Mouse (Mus musculus) Muller cell, postnatal 12 days (primary cell): ENCODE measurements around the gene Slc16a14.
"Not testable (repeated sequence)": the region's sequence is repeated elsewhere in the genome, so short reads cannot be mapped to it uniquely, and the experiment has no call there.

Experiments used
- DNase-seq: peaks from one replicate; pipeline ENCODE4 v3.0.0-alpha.2; 2015; ENCODE audit errors: inconsistent ontology term

The Slc16a14 gene

GRCm38 (mm10) chr1:84934503-84935333 is at the start of gene Slc16a14:
TSS of gene Slc16a14 (minus strand) at chr1:84935134.
- DNase-seq: peak; percentile 51

GRCm38 (mm10) chr1:84961779-84962178 is 26.8 kb upstream of the Slc16a14 start:
- not testable (repeated sequence) for DNase-seq

DNA sequence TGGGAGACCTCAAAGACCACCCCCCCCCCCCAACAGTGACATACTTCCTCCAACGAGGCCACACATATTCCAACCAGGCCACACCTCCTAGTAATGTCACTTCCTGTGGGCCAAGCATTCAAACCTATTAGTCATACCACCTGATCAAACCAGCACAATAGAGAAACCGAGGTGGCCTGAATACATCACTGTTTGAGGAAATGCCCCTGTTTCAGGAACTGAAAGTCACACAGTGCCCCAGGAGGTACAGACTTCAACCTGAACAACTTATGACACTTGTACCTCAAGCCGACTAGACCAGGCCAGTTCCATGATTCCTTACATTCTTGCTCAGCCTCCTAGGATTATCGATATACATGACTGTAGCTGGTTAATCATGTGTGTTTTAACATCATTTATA is 22.8 kb upstream of the Slc16a14 start:
- DNase-seq: not testable (repeated sequence)

DNA sequence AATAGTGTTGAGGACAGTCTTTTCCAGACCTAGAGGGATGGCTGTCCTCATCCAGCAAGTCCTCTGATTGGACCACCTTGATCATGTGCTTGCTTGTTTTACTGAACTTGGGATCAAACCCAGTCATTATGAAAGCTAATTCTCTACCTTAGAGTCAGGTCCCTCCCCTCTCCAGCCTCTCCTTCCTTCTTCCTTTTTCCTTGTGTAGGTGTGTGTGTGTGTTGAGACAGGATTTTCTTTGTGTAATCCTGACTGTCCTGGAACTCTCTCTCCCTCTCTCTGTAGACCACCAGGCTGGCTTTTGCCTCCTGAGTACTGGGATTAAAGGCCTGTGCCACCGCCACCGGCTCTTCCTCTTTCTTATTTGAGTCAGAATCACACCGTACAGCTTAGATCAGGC is 21.8 kb upstream of the Slc16a14 start:
- DNase-seq: not testable (repeated sequence)

DNA sequence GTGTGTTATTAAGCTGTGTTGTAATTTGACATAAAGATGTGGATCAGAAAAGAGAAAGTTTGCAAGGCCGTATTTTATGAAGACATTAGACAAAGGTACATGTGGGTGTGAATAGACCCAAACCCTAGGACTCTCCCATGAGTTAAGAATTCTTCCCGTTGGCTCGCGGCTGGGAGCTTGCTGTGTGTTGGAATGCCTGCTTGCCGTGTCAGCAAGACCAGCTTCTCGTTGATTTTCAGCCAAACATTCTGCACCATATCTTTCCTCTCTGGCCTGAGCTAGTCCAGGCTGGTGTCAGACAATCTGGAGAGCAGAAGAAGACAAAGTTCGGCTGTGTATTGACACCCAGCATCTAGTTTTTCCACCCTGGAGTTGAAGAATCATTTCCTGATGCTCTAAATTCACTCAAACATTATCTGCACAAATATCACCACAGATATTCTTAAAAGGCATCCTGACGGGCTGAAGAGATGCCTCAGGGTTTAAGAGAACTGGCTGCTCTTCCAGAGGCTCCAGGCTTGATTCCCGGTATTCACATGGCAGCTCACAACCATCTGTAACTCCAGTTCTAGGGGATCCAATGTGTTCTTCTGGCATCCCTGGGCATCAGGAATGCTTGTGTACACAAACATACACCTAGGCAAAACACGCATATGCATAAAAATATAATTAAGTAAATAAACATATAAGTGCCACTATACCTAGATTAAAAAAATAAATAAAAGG is 17.7 kb upstream of the Slc16a14 start:
- DNase-seq: peak; percentile 11

DNA sequence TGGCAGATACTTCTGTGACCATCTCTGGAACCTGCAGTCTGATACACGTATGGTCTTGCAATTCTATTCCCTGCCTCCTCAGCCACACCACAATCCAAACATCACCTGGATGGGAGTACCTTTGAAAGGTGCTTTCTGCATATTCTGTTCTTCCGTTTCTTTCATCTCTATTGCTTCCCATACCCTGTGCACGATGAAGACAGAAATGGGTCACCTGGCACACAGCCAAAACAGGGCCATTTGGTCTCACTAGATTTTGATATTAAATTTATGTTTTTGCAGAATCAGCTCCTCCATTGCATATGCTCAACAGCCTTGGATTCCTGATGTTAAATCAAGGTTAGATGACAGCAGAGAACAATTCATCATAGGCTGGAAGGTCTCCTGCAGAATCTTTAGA is 16.6 kb upstream of the Slc16a14 start:
- no peak for DNase-seq

GRCm38 (mm10) chr1:84947390-84947789 is 12.5 kb upstream of the Slc16a14 start:
- DNase-seq: no peak

GRCm38 (mm10) chr1:84945950-84946349 is 11.0 kb upstream of the Slc16a14 start:
- no peak for DNase-seq

GRCm38 (mm10) chr1:84943549-84943948 is 8.6 kb upstream of the Slc16a14 start:
- DNase-seq: no peak

- DNase-seq: peak; percentile 20
Measured at GRCm38 (mm10) chr1:84942666-84943065, 7.7 kb upstream of the Slc16a14 start.

DNA sequence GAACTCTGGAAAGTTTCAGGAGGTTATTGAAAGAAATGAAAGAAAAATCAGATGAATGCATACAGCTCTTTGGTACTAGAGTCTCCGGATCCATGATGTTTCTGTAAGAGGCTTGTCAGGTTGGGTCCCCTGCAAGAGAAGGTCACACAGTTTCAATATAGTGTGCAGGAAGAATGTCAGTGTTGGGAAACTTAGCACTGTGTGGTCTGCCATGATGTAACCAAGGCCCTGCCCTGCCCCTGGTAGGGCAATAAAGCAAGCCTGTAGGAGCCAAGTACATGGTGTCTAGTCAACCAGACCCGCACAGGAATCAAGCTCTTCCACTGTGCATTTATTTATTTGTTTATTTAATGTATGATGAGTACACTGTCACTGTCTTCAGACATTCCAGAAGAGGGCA is 5.4 kb upstream of the Slc16a14 start:
- no peak for DNase-seq

DNA sequence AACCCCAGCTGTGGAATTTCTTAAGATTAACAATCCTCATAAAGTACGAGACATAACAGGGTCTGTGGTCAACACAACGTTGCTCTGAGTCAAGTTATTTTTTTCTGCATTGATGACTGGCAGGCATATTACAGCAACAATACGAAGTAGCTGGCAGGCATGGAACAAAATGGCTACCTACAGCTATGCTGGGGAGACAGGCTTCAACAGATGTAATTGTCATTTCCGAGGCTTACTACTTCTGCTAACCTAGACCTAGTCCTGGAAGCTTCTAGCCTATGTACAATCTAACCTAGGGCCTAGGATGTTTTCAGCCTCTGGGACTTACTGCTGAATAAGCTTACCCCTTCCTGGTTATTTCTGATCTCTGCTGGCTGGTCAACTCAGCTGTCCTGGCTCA is 4.5 kb upstream of the Slc16a14 start:
- no peak for DNase-seq

DNA sequence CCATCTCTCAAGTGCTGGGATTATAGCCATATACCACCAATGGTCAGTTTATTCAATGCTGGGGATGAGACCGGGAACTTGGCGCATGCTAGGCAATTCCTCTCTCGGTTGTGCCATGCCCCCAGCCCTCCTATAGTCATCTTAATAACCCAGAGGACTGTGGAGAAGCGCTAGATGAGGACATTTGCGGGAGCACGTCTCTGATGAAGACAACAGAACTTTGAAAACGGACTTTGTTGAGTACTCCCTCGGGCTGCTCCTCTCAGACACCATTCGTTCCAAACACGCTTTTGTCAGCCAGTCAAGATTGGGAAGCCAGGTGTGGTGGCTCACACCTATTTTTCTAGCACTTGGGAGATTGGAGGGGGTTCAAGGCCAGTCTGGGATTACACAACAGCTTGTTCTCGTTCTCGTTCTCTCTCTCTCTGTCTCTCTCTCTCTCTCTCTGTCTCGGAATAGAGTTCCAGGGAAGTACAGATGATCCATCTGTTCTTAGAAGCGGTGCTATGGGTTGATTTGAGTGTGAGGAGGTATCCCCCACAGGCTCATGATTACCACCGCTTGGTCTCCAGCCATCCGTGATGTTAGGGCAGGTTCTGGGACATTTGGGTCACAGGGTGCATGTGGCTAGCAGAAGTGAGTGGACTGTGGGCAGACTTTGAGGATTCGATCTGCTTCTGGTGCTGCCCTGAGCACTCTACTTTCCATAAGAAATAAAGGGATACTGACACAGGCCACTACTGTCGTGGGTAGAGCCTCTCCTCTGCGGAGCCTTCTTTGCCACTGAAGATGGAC is 2.0 kb upstream of the Slc16a14 start:
- no peak for DNase-seq

DNA sequence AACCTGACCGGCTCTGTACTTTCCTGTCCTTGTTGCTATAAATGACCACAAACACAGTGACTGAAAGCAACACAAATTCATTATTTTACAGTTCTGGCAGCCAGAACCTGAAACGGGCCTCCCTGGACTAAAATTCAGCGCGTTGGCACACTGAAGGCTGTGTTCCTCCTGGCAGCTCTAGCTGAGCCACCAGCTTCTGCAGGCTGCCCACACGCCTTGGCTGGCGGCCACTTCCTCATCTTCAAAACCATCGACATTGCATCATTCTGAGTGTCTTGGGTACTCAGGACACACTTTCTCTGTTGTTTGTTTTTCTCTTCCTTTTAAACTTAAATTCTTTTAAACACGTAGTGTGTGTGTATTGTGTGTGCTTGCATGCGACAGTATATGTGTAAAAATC is 734 bp upstream of the Slc16a14 start:
- DNase-seq: peak; percentile 66

DNA sequence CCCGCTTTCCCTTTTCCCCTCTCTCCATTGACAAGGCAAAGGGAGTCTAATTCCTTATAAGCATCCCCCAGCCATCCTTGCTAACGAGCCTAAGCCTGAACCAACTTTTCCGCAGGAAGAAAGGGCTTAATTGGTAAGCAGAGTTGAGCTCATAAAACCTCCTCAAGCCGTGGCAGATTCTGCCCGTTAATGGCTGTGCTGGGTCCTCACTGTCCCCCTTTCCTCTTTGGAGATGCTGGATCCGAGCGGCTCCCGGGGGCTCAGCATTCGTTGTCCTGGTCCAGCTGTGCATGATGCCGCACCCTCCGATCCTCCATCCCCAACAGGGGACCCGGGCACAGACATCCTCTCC is 807 bp downstream of the Slc16a14 start:
- peak; percentile 48 for DNase-seq

DNA sequence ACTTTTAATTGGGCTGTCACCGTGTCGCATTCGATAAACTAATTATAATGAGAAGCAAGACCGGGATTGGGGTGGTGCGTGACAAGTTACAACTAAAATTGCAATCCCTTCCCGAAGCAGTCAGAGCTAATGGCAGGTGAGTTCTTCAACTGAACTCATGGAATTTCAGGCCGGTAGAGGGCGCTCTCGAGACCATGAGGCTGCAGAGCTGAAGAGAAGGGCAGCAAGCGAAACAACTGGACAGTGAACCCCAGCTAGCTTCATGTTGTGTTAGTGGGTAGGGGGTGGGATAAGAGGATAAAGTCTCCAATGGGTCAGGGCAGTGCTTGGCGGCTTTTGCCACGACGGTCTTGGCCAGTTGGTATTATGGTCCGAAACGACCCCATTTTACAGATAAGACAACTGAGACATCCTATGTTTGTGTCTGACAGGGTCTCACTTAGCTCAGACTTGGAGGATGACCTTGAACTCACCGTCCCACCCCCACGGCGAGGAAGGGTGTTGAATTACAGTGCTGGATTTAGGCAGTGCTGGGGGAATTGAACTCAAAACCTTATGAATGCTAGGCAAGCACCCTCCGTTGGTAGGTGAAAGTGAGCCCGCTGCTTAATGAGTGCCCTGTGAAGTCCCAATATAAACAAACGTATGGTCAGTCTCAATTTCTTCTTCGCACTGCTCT is 1.3 kb downstream of the Slc16a14 start:
- DNase-seq: peak; percentile 40

DNA sequence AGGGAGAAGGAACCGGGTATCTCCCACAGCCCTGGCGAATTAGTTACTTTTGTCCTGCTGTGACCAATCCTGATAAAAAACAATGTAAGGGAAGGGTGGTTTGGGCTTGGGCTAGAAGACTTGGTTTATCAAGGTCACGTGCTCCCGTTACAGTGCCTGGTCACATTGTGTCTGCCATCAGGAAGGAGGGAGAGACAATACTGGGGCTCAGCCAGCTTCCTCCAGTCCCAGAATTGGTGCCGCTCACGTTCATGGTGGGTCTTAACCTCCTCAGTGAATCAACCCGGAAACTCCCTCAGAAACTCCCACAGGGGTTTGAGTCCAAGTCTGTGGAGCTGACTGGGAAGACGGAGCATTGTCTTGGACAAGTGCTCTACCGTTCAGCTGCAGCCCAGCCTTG is 9.3 kb downstream of the Slc16a14 start:
- DNase-seq: no peak

- no peak for DNase-seq
Measured at GRCm38 (mm10) chr1:84924134-84924533, 10.8 kb downstream of the Slc16a14 start.

DNA sequence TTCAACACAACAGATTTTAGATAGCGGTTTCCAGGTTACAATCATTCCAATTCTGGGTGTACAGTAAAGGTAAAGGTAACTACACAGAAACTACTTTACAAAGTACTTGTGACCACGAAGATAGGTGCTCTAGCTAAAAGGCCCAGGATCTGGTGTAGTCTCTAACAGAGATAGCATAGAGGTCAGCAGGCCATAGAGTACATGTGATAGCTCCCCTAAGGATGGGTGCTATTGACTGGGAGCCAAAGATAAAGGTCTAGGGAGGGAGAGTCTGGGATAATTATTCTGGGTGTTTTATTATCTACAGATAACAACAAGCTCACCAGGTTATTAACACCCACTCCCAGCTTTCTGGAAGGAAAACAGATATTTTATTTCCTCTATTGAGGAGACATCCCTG is 11.5 kb downstream of the Slc16a14 start:
- DNase-seq: no peak

DNA sequence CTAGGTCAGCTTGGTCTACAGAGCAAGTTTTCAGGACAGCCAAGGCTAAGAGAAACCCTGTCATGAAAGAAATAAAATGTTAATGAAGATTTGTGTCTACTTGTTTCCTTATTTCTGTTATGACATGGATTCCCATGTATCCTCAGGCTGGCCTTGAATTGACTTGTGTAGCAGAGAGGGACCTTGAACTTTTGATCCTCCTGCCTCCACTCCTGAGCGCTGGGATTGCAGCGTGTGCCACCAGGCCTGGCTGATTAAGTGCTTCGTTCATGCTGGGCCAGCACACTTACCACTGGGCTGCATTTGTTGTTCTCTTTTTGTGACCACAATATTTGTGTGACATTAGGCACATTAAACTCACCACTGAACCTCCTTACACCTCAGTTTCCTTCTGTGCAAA is 16.1 kb downstream of the Slc16a14 start:
- DNase-seq: no peak

DNA sequence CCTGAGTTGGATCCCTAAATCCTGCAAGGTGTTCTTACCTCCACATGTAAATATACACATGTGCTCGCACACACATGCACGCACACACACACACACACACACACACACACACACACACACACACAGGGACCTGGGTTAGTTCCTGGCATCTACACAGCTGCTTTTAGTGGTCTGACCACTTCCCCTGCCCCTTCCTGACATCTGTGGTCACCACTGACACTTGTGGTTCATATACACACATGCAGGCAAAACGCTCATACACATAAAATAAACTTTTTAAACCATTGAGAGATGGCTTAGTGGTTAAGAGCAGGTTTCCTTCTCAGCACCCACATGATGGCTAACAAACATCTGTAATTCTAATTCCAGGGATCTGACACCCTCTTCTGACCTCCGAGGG is 19.9 kb downstream of the Slc16a14 start:
- no peak for DNase-seq

GRCm38 (mm10) chr1:84912571-84912970 is 22.4 kb downstream of the Slc16a14 start:
- no peak for DNase-seq
